ENCODE assay signal across 13 mouse cellular contexts in genomic region chr5:147448933-147449332, GRCm38 (mm10). TPM values are rescaled to one million over a fixed set of nuclear protein-coding genes. Genes with fewer than 3 reads are reported as not detected.
DNase-seq lines count a peak whose midpoint lies in the region; TF ChIP-seq lines count a peak whose summit lies in the region.
"Had no signal": no experiment of that assay in that cellular context is flagged by ENCODE, and none has a peak within 500 bp of the region (broad histone marks: within the 10 kb centered on the region; RNA-seq: fewer than 3 reads in every experiment).

No protein-coding gene starts in this region.

- no peaks in the 10 kb centered on the region for H3K27me3 ChIP-seq in heart, adult 2 months (ENCODE audit: control insufficient read depth, insufficient read depth, low read length)
- no peaks in the 10 kb centered on the region for H3K27me3 ChIP-seq in spleen, adult 2 months (ENCODE audit: control insufficient read depth, insufficient read depth, low read length)
- no peaks in the 10 kb centered on the region for H3K27me3 ChIP-seq in splenic B cell, adult 2 months (ENCODE audit: control insufficient read depth, insufficient read depth, low read length, poor library complexity, severe bottlenecking)
- H3K27me3 ChIP-seq: intestine, embryonic 15.5 days; limb, embryonic 12.5 days had no signal

- H3K27ac ChIP-seq in heart, adult 2 months, result peak overlapping the region; percentile 13; the same call in 1 of the 2 replicates
- H3K27ac ChIP-seq in spleen, adult 2 months (ENCODE audit: insufficient read depth, low read length), result 0 out of 2 replicates have a peak overlapping the region, but pooled peaks have one; percentile 5
- H3K27ac ChIP-seq: intestine, embryonic 15.5 days had no signal

- H3K4me3 ChIP-seq in heart, adult 2 months, result no peak overlapping the region
- H3K4me3 ChIP-seq in spleen, adult 2 months (ENCODE audit: extremely low read depth, insufficient read depth, insufficient read length), result no peak overlapping the region
- H3K4me3 ChIP-seq: intestine, embryonic 15.5 days; limb, embryonic 12.5 days had no signal

- intact Hi-C loops in heart, adult 2 months (cut with DNase I), result no loop called here
- intact Hi-C loops in heart, postnatal 10 days (cut with DNase I), result no loop called here
- intact Hi-C loops in heart, postnatal 14 days (cut with DNase I), result no loop called here

- no peak for DNase-seq in heart, adult 2 months
- DNase-seq in heart, postnatal 10 days, result no peak
- DNase-seq in spleen, adult 2 months (ENCODE audit: low read depth in 1 of 2, low spot score in 2 of 2), result no peak
- DNase-seq in spleen, adult 12 weeks (ENCODE audit: low spot score), result no peak
- peak; percentile 42 for DNase-seq in kidney, adult 9 months
- DNase-seq in splenic B cell, adult 2 months (ENCODE audit: low read depth, low spot score), result peak; percentile 50
- DNase-seq in heart, postnatal 14 days, result no peak
- no peak for DNase-seq in layer of hippocampus, postnatal 10 days (ENCODE audit: low spot score in 2 of 2)
- DNase-seq: embryo, embryonic 11 days; gastrocnemius, postnatal 10 days had no signal

- no peak for TF ChIP-seq POLR2A in heart, adult 2 months (IDR thresholded peaks at IDR 0.05; ENCODE audit: insufficient read depth, low read depth, low read length)
- TF ChIP-seq POLR2A in spleen, adult 2 months (IDR thresholded peaks at IDR 0.05; ENCODE audit: low read depth, low read length), result no peak

- H3K4me1 ChIP-seq in heart, adult 2 months (ENCODE audit: control insufficient read depth, insufficient read depth, low read length), result peaks cover 17% of the 10 kb centered on the region
- H3K4me1 ChIP-seq in spleen, adult 2 months (ENCODE audit: control insufficient read depth, insufficient read depth, insufficient read length), result peaks cover 17% of the 10 kb centered on the region

- H3K79me2 ChIP-seq in heart, adult 2 months (replicated peaks; ENCODE audit: control insufficient read depth, insufficient read depth, low read length), result peaks cover 12% of the 10 kb centered on the region

- TF ChIP-seq EP300 in heart, adult 2 months (IDR thresholded peaks at IDR 0.05; ENCODE audit: insufficient read depth, low read depth, low read length), result no peak

- peaks cover 21% of the 10 kb centered on the region for H3K36me3 ChIP-seq in heart, adult 2 months (ENCODE audit: control insufficient read depth, insufficient read depth, low read length)
- H3K36me3 ChIP-seq in spleen, adult 2 months (ENCODE audit: control insufficient read depth, insufficient read depth, low read length), result peaks cover 6% of the 10 kb centered on the region; the same call in 1 of the 2 replicates
- 0 out of 2 replicates have a peak, but pooled peaks cover 4% of the 10 kb centered on the region for H3K36me3 ChIP-seq in splenic B cell, adult 2 months (ENCODE audit: control insufficient read depth, insufficient read depth, low read length, poor library complexity, severe bottlenecking)

- 51% methylated on average over 4 of the region's 4 CpGs for WGBS in heart, adult 2 months
- 62% methylated on average over 4 of the region's 4 CpGs for WGBS in spleen, adult 2 months

- no peak overlapping the region for H3K9ac ChIP-seq in heart, adult 2 months (ENCODE audit: low read depth, low read length)
- H3K9ac ChIP-seq: intestine, embryonic 15.5 days; limb, embryonic 12.5 days had no signal

- no peak for TF ChIP-seq CTCF in heart, adult 2 months (IDR thresholded peaks at IDR 0.05)
- TF ChIP-seq CTCF in spleen, adult 2 months (IDR thresholded peaks at IDR 0.05; ENCODE audit: extremely low read depth, insufficient read depth, insufficient read length, insufficient replicate concordance), result no peak

RNA-seq across cellular contexts. Expression of gene Pan3, which starts 19.0 kb away (rescaled TPM):
- 10 to 100 TPM; 27.3 to 30.5 TPM for total RNA-seq in heart, adult 2 months (2021)
- polyA plus RNA-seq in heart, adult 2 months (2012; rRNA removed), result 20.0 and 36.8 TPM in 2 replicates
- 10 to 100 TPM; 59.7 to 63.2 TPM for total RNA-seq in heart, postnatal 10 days (2021)
- 31.7 and 37.7 TPM in 2 replicates for polyA plus RNA-seq in spleen, adult 2 months (2012; rRNA removed)
- 10 to 100 TPM; 53.9 to 62.5 TPM for total RNA-seq in heart, postnatal 14 days (2021)
- 10 to 100 TPM; 86.9 to 89.7 TPM for total RNA-seq in layer of hippocampus, postnatal 10 days (2021)

RNA-seq across cellular contexts. Expression of gene Flt3, which starts 48.6 kb away (rescaled TPM):
- total RNA-seq in heart, adult 2 months (2021), result under 1 TPM; 0.09 to 0.13 TPM
- 0.12 and 0.16 TPM in 2 replicates for polyA plus RNA-seq in heart, adult 2 months (2012; rRNA removed)
- total RNA-seq in heart, postnatal 10 days (2021), result under 1 TPM; 0.07 to 0.12 TPM
- 6.5 and 7.1 TPM in 2 replicates for polyA plus RNA-seq in spleen, adult 2 months (2012; rRNA removed)
- under 1 TPM; 0.12 to 0.15 TPM for total RNA-seq in heart, postnatal 14 days (2021)
- 1 to 10 TPM; 4.8 to 5.2 TPM for total RNA-seq in layer of hippocampus, postnatal 10 days (2021)
- total RNA-seq: MEL had no signal

Comparison
In these comparisons a context has a peak if more than half of its experiments do, and no peak if none do; other contexts are left out.
1. DNase-seq: peak in kidney, adult 9 months (single experiment) and splenic B cell, adult 2 months (single experiment); none in heart, adult 2 months (0 of 2), heart, postnatal 10 days (0 of 2), spleen, adult 2 months (0 of 2), spleen, adult 12 weeks (single experiment), heart, postnatal 14 days (0 of 2) and layer of hippocampus, postnatal 10 days (0 of 2).
2. RNA of gene Flt3, which starts 48.6 kb away (total RNA-seq): 4.8 to 5.2 TPM in layer of hippocampus, postnatal 10 days; 0.12 to 0.15 TPM in heart, postnatal 14 days, 0.09 to 0.13 TPM in heart, adult 2 months and 0.07 to 0.12 TPM in heart, postnatal 10 days; every median in the first group is over 4 times any median in the second.